Mouse (Mus musculus) kidney, adult 2 months (tissue): ENCODE data around the gene Gm19935.

Experiments
- CTCF ChIP-seq: fragments of 200-500 bp; conservative IDR thresholded peaks from 2 replicates; pipeline ENCODE4 v1.5.1; 2011; ENCODE audit warnings: low read depth, mild to moderate bottlenecking, control low read depth, low read length, moderate library complexity, mixed read lengths; ENCODE audit not compliant: insufficient read depth, insufficient read length
- POLR2A ChIP-seq: fragments of 200-500 bp; IDR thresholded peaks from one replicate; pipeline ENCODE4 v1.6.1; 2011; ENCODE audit warnings: low read depth, low read length, control low read depth

- TF ChIP-seq POLR2A = no peak
- no peak for TF ChIP-seq CTCF
These were observed 32.4 kb upstream of the Gm19935 start for GRCm38 (mm10) chr8:90849462-90850050.
